Mouse (Mus musculus) myocyte (in vitro differentiated cells): ENCODE measurements around the gene Psmb11.

ENCODE experiments used
- CEBPB ChIP-seq: IDR thresholded peaks from 2 replicates; pipeline ENCODE4 v1.6.1; 2011; ENCODE audit warnings: mild to moderate bottlenecking, moderate library complexity; ENCODE audit not compliant: poor library complexity, insufficient read depth, severe bottlenecking
- E2F4 ChIP-seq: IDR thresholded peaks from one replicate; pipeline ENCODE4 v1.6.1; 2011; ENCODE audit warnings: mild to moderate bottlenecking, control low read depth, moderate library complexity; ENCODE audit not compliant: insufficient read depth
- MAX ChIP-seq: IDR thresholded peaks from one replicate; pipeline ENCODE4 v1.6.1; 2011; ENCODE audit warnings: low read depth, mild to moderate bottlenecking, control low read depth
- MYOD1 ChIP-seq, 3 experiments: IDR thresholded peaks; one replicate each; pipeline ENCODE4 v1.6.1; 2011; ENCODE audit warnings: control low read depth in 2 of 3, low read depth in 2 of 3, mild to moderate bottlenecking in 2 of 3, moderate library complexity in 1 of 3; ENCODE audit not compliant: insufficient read length in 2 of 3, control insufficient read depth in 1 of 3
- POLR2A ChIP-seq: IDR thresholded peaks from one replicate; pipeline ENCODE4 v1.6.1; 2011; ENCODE audit warnings: low read depth, mild to moderate bottlenecking, control low read depth, moderate library complexity; ENCODE audit not compliant: insufficient read length
- POLR2AphosphoS2 ChIP-seq: IDR thresholded peaks from one replicate; pipeline ENCODE4 v1.6.1; 2011; ENCODE audit warnings: low read depth, control low read depth; ENCODE audit not compliant: insufficient read length
- SRF ChIP-seq: IDR thresholded peaks from one replicate; pipeline ENCODE4 v1.6.1; 2011; ENCODE audit warnings: low read depth; ENCODE audit not compliant: control insufficient read depth, insufficient read length
- TCF12 ChIP-seq: IDR thresholded peaks from one replicate; pipeline ENCODE4 v1.6.1; 2011; ENCODE audit warnings: mild to moderate bottlenecking, control low read depth; ENCODE audit not compliant: poor library complexity, insufficient read depth, severe bottlenecking
- USF1 ChIP-seq: IDR thresholded peaks from one replicate; pipeline ENCODE4 v1.6.1; 2011; ENCODE audit warnings: low read depth, mild to moderate bottlenecking, control low read depth, moderate library complexity

- TF ChIP-seq POLR2A (no peak), CEBPB (no peak), SRF (no peak), USF1 (no peak), MYOD1 (IDR thresholded peaks at IDR 0.05; ENCODE audit: control insufficient read depth in 1 of 3, insufficient read length in 2 of 3, low read depth in 2 of 3) (peak in 1 of 3 experiments; percentile 16), E2F4 (no peak), MAX (no peak), TCF12 (no peak), POLR2AphosphoS2 (no peak)
Measured at GRCm38 (mm10) chr14:54624976-54625375, 3.7 kb downstream of the Psmb11 start.
